Mouse (Mus musculus) adrenal gland, postnatal 25 days (tissue): ENCODE data around the gene Cfb. TPM values are rescaled to one million over a fixed set of nuclear protein-coding genes. Genes with fewer than 3 reads are reported as not detected.
A peak's percentile ranks its signal among the peaks of the same experiment; 100 is the strongest.
"Not testable (repeated sequence)": the region's sequence is repeated elsewhere in the genome, so short reads cannot be mapped to it uniquely, and the experiment has no call there.

ENCODE experiments used
- DNase-seq: peaks from one replicate; pipeline ENCODE4 v3.0.0; 2021; ENCODE audit warnings: mixed read lengths
- microRNA-seq, 2 experiments: library from miRNA; unstranded; fragments of <30 nt; microRNA quantifications; one replicate each; pipeline ENCODE4 v1.2.0; 2021
- total RNA-seq: library from RNA; stranded (reverse); gene quantifications from 2 replicates; pipeline ENCODE4 v1.2.3, GENCODE M21; 2021

Cfb gene
- total RNA-seq, 1 experiment from 2014 or later: 6.5 TPM

- peak; percentile 96 for DNase-seq
Measured at GRCm38 (mm10) chr17:34836856-34837221, 25.5 kb downstream of the Cfb start, which contains the start of the genes Stk19 and Dxo. Gene Stk19, minus strand, starts transcription at chr17:34836945. Gene Dxo, plus strand, starts transcription at chr17:34837019.

GRCm38 (mm10) chr17:34836155-34836855, 26.0 kb downstream of the Cfb start:
- DNase-seq: peak; percentile 76

DNA sequence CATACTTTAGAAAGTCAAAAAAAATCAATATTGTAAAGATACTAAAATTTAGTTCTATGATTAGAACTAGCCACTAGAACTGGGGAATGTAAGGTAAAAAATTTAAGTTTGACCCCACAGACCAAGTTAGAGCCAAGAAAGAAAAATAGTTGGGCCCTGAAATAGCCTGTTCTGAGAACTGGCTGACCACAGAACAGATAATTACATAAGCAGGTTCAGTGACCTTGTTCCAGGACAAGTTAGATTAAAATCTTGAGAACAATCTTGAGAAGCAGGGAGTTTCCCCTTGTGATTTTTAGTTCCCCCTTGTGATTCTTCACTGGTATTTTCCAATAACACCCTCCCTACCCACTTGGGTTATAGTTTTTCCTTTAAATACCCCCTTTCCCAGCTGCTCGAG, 31.5 kb downstream of the Cfb start:
- DNase-seq: not testable (repeated sequence)

DNA sequence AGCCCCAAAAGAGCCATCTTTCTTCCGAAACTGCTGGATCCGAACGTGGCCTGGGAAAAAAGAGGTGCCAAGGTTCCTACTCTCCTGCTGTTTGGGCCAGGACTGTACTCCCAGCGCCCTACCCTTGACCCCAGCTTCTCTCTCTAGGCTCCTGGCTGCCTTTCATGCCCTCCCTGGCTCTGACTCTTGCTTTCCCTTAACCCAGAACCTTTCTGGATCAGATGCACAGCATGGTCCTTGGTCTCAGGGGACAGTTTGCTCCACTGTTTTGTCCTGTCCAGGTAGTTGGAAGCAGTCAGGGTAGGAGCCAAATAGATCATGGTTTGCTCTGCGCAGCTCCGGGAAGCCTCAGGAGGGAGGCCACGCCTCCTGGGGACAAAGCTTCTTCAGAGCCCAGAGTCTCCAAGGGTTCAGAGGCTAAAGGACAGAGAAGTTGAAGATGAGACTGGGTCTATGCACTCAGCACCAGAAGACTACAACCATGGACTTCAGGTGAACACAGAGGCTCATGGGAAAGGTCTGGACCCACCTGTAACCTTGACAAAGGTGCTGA, 47.4 kb downstream of the Cfb start:
- no peak for DNase-seq

GRCm38 (mm10) chr17:34813747-34814146, 48.6 kb downstream of the Cfb start:
- peak; percentile 59 for DNase-seq

DNA sequence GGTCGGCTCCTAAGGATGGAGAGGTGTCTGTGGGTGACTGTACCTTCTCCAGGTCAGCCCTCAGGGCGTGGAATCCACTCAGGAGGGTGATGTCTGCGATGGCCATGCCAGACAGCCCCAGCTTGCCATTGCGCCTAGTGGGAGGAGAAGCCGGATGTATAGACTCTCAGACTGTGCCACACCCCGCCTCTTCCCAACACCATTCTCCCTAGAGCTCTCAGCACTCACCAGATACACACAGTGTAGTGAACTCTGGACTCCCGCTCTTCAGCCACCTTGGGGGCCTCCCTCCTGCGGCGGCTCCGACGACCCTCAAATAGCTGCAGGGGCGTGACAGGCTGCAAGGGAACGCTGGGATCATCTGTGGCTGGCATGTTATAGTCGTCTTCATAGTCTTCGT, 51.0 kb downstream of the Cfb start:
- no peak for DNase-seq

GRCm38 (mm10) chr17:34810811-34811210, 51.5 kb downstream of the Cfb start:
- DNase-seq: not testable (repeated sequence)

DNA sequence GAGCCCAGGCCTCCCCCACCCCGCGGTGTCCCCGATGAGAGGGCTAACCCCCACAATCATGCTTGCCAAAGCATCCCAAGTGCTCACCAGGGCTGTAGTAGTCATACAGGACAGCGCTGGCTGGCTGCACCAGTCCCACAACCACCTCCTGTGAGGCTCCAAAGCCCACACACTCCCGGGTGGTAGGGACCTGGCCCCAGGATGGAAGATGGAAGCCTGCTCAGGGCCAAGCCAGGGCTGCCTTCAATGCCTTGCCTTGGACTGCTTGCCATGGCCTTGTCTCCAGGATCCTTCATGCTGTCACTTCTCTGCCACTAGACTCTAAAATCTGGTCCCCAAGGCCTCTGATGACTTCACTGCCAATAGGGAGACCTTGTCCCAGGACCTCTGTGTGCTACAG, 51.9 kb downstream of the Cfb start:
- not testable (repeated sequence) for DNase-seq

DNA sequence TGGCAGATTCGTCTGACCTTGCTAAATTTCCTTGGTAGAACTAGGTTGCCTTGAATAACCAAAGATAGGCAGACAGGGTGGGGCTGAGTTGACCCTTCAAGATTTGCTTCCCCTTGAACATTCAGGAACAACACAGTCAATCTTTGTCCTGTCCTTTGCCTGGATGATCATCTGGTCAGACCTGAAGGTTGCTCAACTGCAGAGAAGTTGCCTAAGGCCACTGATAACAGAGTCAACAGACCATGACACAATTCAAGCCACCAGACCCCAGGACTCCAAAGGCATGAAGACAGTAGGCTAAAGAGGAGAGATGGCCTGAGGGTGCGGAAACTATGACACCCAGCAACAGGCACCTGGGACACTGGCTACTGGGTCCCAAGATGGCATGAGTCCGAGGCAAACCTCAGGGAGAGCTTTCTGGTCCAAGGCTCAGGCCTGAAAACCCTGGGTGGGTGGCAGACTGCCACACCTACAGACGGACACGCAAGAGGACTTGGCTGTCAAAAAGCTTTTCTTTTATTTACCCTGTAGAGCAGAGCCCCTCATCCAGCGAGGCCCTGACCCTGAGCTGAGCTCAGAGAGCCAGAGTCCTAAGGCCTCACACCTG, 53.6 kb downstream of the Cfb start:
- no peak for DNase-seq

DNA sequence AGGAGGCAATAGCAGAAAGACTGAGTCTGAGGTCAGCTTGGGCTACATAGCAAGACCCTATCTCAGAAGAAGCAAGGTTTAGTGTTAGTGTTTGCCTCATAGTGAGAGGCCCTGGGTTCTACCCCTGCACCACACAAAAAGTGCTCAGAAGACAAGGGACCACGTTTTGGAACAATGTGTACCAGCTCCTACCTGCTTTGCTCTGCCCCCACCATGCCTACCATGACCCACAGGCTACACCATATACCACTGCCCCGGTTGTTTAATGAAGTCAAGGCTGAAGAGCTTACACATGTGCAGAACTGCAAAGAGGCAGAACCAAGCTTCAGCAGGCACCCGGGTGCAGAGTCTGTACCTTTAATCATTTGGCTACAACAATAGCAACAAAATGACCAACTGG, 55.1 kb downstream of the Cfb start:
- DNase-seq: no peak

Small RNAs within 50 kb of the gene (microRNA-seq; reads per million reads assigned to microRNA genes)
- gene Mir6970 (0 to 1.0 reads per million in 2 experiments), gene Mir6971 (4.6 to 4.8 reads per million in 2 experiments), gene Mir6972 (0 reads per million in 2 experiments)

Other genes starting within 250 kb of the Cfb start
- gene Egfl8, start 246.5 kb downstream of the Cfb start, total RNA-seq: 3.0 and 3.8 TPM in 2 replicates
- 56.9 and 61.1 TPM in 2 replicates for gene Ppt2, start 234.0 kb downstream of the Cfb start, total RNA-seq
- gene Prrt1, start 233.0 kb downstream of the Cfb start, total RNA-seq: 10.8 and 13.5 TPM in 2 replicates
- gene Fkbpl, start 217.8 kb downstream of the Cfb start, total RNA-seq: 13.4 TPM in 2 replicates
- gene Atf6b, start 215.4 kb downstream of the Cfb start, total RNA-seq: 50.4 and 52.5 TPM in 2 replicates
- gene Tnxb, start 192.0 kb downstream of the Cfb start, total RNA-seq: 23.7 and 25.4 TPM in 2 replicates
- 134 and 138 TPM in 2 replicates for gene C4b, start 118.6 kb downstream of the Cfb start, total RNA-seq
- gene Cyp21a1, start 58.0 kb downstream of the Cfb start, total RNA-seq: 6,026 and 7,512 TPM in 2 replicates
- 45.1 and 45.5 TPM in 2 replicates for gene Stk19, start 25.6 kb downstream of the Cfb start, total RNA-seq
- 54.8 and 65.0 TPM in 2 replicates for gene Dxo, start 25.5 kb downstream of the Cfb start, total RNA-seq
- gene Skiv2l, start 12.3 kb downstream of the Cfb start, total RNA-seq: 69.2 and 79.3 TPM in 2 replicates
- 57.9 and 61.6 TPM in 2 replicates for gene Nelfe, start 12.1 kb downstream of the Cfb start, total RNA-seq
- gene Zbtb12, start 17.0 kb upstream of the Cfb start, total RNA-seq: 15.0 and 22.5 TPM in 2 replicates
- gene Gm20547, start 19.5 kb upstream of the Cfb start, total RNA-seq: not detected in 2 replicates
- 71.7 and 86.4 TPM in 2 replicates for gene C2, start 35.7 kb upstream of the Cfb start, total RNA-seq
- gene Ehmt2, start 36.0 kb upstream of the Cfb start, total RNA-seq: 158 and 186 TPM in 2 replicates
- gene Slc44a4, start 51.9 kb upstream of the Cfb start, total RNA-seq: 1.7 and 2.4 TPM in 2 replicates
- gene Neu1, start 68.7 kb upstream of the Cfb start, total RNA-seq: 26.1 and 27.6 TPM in 2 replicates
- gene Hspa1b, start 96.7 kb upstream of the Cfb start, total RNA-seq: 29.0 and 79.3 TPM in 2 replicates
- gene Gm20481, start 107.4 kb upstream of the Cfb start, total RNA-seq: not detected in 2 replicates
- gene Hspa1a, start 109.6 kb upstream of the Cfb start, total RNA-seq: 18.9 and 33.6 TPM in 2 replicates
- gene Hspa1l, start 110.2 kb upstream of the Cfb start, total RNA-seq: 0.27 TPM in 1 of 2 replicates, not detected in the other
- gene Lsm2, start 119.3 kb upstream of the Cfb start, total RNA-seq: 39.6 and 51.2 TPM in 2 replicates
- 62.4 and 64.8 TPM in 2 replicates for gene Vars, start 138.5 kb upstream of the Cfb start, total RNA-seq
- 0.57 and 0.97 TPM in 2 replicates for gene Vwa7, start 154.1 kb upstream of the Cfb start, total RNA-seq
- 0.61 TPM in 1 of 2 replicates, not detected in the other for gene Sapcd1, start 165.5 kb upstream of the Cfb start, total RNA-seq
- gene Msh5, start 184.2 kb upstream of the Cfb start, total RNA-seq: 1.3 and 1.6 TPM in 2 replicates
- gene Clic1, start 187.4 kb upstream of the Cfb start, total RNA-seq: 79.7 and 90.5 TPM in 2 replicates
- gene Ddah2, start 196.5 kb upstream of the Cfb start, total RNA-seq: 14.2 and 17.8 TPM in 2 replicates
- gene Ly6g6c, start 202.9 kb upstream of the Cfb start, total RNA-seq: not detected in 2 replicates
- gene Mpig6b, start 203.7 kb upstream of the Cfb start, total RNA-seq: 0.24 TPM in 1 of 2 replicates, not detected in the other
- not detected in 2 replicates for gene Ly6g6e, start 214.4 kb upstream of the Cfb start, total RNA-seq
- gene Ly6g6d, start 215.5 kb upstream of the Cfb start, total RNA-seq: 1.5 and 2.0 TPM in 2 replicates
- not detected in 2 replicates for gene Ly6g6f, start 223.1 kb upstream of the Cfb start, total RNA-seq
- 67.1 and 84.9 TPM in 2 replicates for gene Abhd16a, start 226.7 kb upstream of the Cfb start, total RNA-seq
- not detected in 2 replicates for gene Ly6g5c, start 245.8 kb upstream of the Cfb start, total RNA-seq